Mouse (Mus musculus): ENCODE results near the gene Zbtb1. TPM values are rescaled to one million over a fixed set of nuclear protein-coding genes. Genes with fewer than 3 reads are reported as not detected.
A peak's percentile ranks its signal among the peaks of the same experiment; 100 is the strongest.

The Zbtb1 gene
- polyA plus RNA-seq, 1 experiment = 0.30 TPM

DNA sequence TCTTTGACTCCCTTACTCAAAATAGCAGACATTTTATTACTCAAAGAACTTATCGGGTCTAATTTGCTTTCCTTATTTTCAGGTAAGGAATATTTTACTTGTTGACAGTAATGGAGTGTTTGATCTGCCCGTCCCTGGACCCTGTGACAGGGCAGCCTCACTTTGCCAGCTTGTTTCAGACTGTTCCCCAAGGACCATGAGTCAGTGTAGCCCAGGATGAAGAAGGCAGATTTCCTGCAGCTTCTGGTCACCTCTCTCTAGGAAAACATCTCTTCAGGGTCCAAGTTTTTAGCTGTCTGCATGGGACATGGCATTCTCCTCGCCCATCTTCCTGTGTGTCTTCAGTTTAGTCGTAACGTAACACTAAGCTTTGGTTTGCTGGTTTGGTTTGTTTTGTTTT lies 27.2 kb downstream of the Zbtb1 start:
- Histone ChIP-seq H3K4me3 (ENCODE audit: control insufficient read depth, low read depth, low read length) (no peak overlapping the region), H3K4me1 (ENCODE audit: control insufficient read depth, insufficient read depth, low read length) (no peaks in the 10 kb centered on the region; the same call in 1 of the 2 replicates), H3K27me3 (ENCODE audit: control insufficient read depth, insufficient read depth, low read length) (no peaks in the 10 kb centered on the region), H3K36me3 (ENCODE audit: control insufficient read depth, insufficient read depth, low read length) (peaks cover 4% of the 10 kb centered on the region), H3K27ac (ENCODE audit: control insufficient read depth, insufficient read depth, low read depth, low read length) (no peak overlapping the region)
- TF ChIP-seq POLR2A (IDR thresholded peaks at IDR 0.05; ENCODE audit: control insufficient read depth, low read depth, low read length) (no peak), CTCF (IDR thresholded peaks at IDR 0.05; ENCODE audit: control insufficient read depth, insufficient read depth, insufficient replicate concordance, low read depth, low read length) (no peak)

- H3K4me1 ChIP-seq (ENCODE audit: control insufficient read depth, insufficient read depth, low read length) = peaks cover 5% of the 10 kb centered on the region
- TF ChIP-seq CTCF (IDR thresholded peaks at IDR 0.05; ENCODE audit: control insufficient read depth, insufficient read depth, insufficient replicate concordance, low read depth, low read length) (peak; percentile 13; the same call in 1 of the 2 replicates), POLR2A (IDR thresholded peaks at IDR 0.05; ENCODE audit: control insufficient read depth, low read depth, low read length) (no peak)
- H3K27me3 ChIP-seq (ENCODE audit: control insufficient read depth, insufficient read depth, low read length) = no peaks in the 10 kb centered on the region
Measured at GRCm38 (mm10) chr12:76401674-76402073, 31.6 kb downstream of the Zbtb1 start.

GRCm38 (mm10) chr12:76402991-76403885 lies 33.2 kb downstream of the Zbtb1 start:
- Histone ChIP-seq H3K27me3 (ENCODE audit: control insufficient read depth, insufficient read depth, low read length) (no peaks in the 10 kb centered on the region), H3K36me3 (ENCODE audit: control insufficient read depth, insufficient read depth, low read length) (peaks cover 6% of the 10 kb centered on the region), H3K27ac (ENCODE audit: control insufficient read depth, insufficient read depth, low read depth, low read length) (peak overlapping the region; percentile 98), H3K4me3 (ENCODE audit: control insufficient read depth, low read depth, low read length) (peak overlapping the region; percentile 94), H3K4me1 (ENCODE audit: control insufficient read depth, insufficient read depth, low read length) (peaks cover 5% of the 10 kb centered on the region)
- TF ChIP-seq CTCF (IDR thresholded peaks at IDR 0.05; ENCODE audit: control insufficient read depth, insufficient read depth, insufficient replicate concordance, low read depth, low read length) (no peak), POLR2A (IDR thresholded peaks at IDR 0.05; ENCODE audit: control insufficient read depth, low read depth, low read length) (no peak)

More at GRCm38 (mm10) chr12:76401674-76402073, 31.6 kb downstream of the Zbtb1 start:
- Histone ChIP-seq H3K27ac (ENCODE audit: control insufficient read depth, insufficient read depth, low read depth, low read length) (no peak overlapping the region), H3K36me3 (ENCODE audit: control insufficient read depth, insufficient read depth, low read length) (peaks cover 6% of the 10 kb centered on the region), H3K4me3 (ENCODE audit: control insufficient read depth, low read depth, low read length) (no peak overlapping the region)

DNA sequence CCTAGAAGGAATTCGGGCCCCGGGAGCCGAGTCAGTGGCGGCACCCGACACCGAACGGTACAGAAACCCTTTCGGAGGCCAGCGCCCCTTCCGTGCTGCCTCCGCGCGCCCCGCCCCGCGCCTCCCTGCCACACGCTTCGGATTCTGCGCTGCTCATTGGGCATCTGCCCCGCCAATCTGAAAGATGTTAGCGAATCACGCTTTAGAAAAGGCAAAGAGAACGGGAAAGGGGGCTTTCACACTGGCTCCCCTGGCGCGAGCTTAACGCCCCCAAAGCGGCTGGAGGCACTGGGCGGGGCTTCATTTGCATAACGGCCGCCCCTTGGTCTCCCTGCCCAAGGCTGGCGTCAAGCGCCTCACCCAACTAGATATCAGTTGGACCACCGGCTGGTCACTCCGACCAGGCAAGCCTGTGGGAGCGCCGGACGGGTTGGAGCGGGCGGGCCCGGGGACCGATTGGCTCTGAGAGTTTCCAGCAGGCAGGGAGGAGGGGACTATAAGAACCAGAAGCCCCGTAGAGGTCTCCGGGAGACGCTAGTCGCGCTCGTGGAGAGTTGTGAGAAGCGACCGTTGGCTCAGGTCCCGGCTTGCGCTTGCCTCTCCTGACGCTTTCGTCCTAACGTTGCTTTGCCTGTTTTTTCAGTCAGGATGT lies 33.9 kb downstream of the Zbtb1 start, which contains the start of gene Hspa2:
Gene Hspa2, plus strand, starts transcription at position 291 of the 652 bp plus-strand sequence.
- Histone ChIP-seq H3K36me3 (ENCODE audit: control insufficient read depth, insufficient read depth, low read length) (peaks cover 6% of the 10 kb centered on the region), H3K27ac (ENCODE audit: control insufficient read depth, insufficient read depth, low read depth, low read length) (peak within 1 kb of the TSS; percentile 98), H3K27me3 (ENCODE audit: control insufficient read depth, insufficient read depth, low read length) (no peaks in the 10 kb centered on the region), H3K4me3 (ENCODE audit: control insufficient read depth, low read depth, low read length) (peak within 1 kb of the TSS; percentile 94), H3K4me1 (ENCODE audit: control insufficient read depth, insufficient read depth, low read length) (peaks cover 5% of the 10 kb centered on the region)
- TF ChIP-seq CTCF (IDR thresholded peaks at IDR 0.05; ENCODE audit: control insufficient read depth, insufficient read depth, insufficient replicate concordance, low read depth, low read length) (no peak), POLR2A (IDR thresholded peaks at IDR 0.05; ENCODE audit: control insufficient read depth, low read depth, low read length) (peak; percentile 94)

- H3K36me3 ChIP-seq (ENCODE audit: control insufficient read depth, insufficient read depth, low read length) = peaks cover 4% of the 10 kb centered on the region
- TF ChIP-seq CTCF (IDR thresholded peaks at IDR 0.05; ENCODE audit: control insufficient read depth, insufficient read depth, insufficient replicate concordance, low read depth, low read length) = no peak
- no peak for TF ChIP-seq POLR2A (IDR thresholded peaks at IDR 0.05; ENCODE audit: control insufficient read depth, low read depth, low read length)
- H3K27ac ChIP-seq (ENCODE audit: control insufficient read depth, insufficient read depth, low read depth, low read length) = peak overlapping the region; percentile 98
- H3K4me3 ChIP-seq (ENCODE audit: control insufficient read depth, low read depth, low read length) = peak overlapping the region; percentile 94
- H3K4me1 ChIP-seq (ENCODE audit: control insufficient read depth, insufficient read depth, low read length) = peaks cover 5% of the 10 kb centered on the region
- H3K27me3 ChIP-seq (ENCODE audit: control insufficient read depth, insufficient read depth, low read length) = no peaks in the 10 kb centered on the region
Measured at GRCm38 (mm10) chr12:76404836-76405182, 34.7 kb downstream of the Zbtb1 start.

- Histone ChIP-seq H3K27me3 (ENCODE audit: control insufficient read depth, insufficient read depth, low read length) (no peaks in the 10 kb centered on the region), H3K27ac (ENCODE audit: control insufficient read depth, insufficient read depth, low read depth, low read length) (peak overlapping the region; percentile 98)
Measured at GRCm38 (mm10) chr12:76405183-76405970, 35.3 kb downstream of the Zbtb1 start.

More at GRCm38 (mm10) chr12:76405183-76405970, 35.3 kb downstream of the Zbtb1 start:
- peak overlapping the region; percentile 94 for H3K4me3 ChIP-seq (ENCODE audit: control insufficient read depth, low read depth, low read length)
- peaks cover 3% of the 10 kb centered on the region for H3K36me3 ChIP-seq (ENCODE audit: control insufficient read depth, insufficient read depth, low read length)
- peaks cover 5% of the 10 kb centered on the region for H3K4me1 ChIP-seq (ENCODE audit: control insufficient read depth, insufficient read depth, low read length)
- TF ChIP-seq CTCF (IDR thresholded peaks at IDR 0.05; ENCODE audit: control insufficient read depth, insufficient read depth, insufficient replicate concordance, low read depth, low read length) (peak; percentile 8; the same call in 1 of the 2 replicates), POLR2A (IDR thresholded peaks at IDR 0.05; ENCODE audit: control insufficient read depth, low read depth, low read length) (peak; percentile 51; the same call in 1 of the 2 replicates)
